Mouse (Mus musculus) kidney, adult 2 months (tissue): ENCODE data around the gene Peli2.

Source experiments
- CTCF ChIP-seq: fragments of 200-500 bp; conservative IDR thresholded peaks from 2 replicates; pipeline ENCODE4 v1.5.1; 2011; ENCODE audit warnings: low read depth, mild to moderate bottlenecking, control low read depth, low read length, moderate library complexity, mixed read lengths; ENCODE audit not compliant: insufficient read depth, insufficient read length
- POLR2A ChIP-seq: fragments of 200-500 bp; IDR thresholded peaks from one replicate; pipeline ENCODE4 v1.6.1; 2011; ENCODE audit warnings: low read depth, low read length, control low read depth

DNA sequence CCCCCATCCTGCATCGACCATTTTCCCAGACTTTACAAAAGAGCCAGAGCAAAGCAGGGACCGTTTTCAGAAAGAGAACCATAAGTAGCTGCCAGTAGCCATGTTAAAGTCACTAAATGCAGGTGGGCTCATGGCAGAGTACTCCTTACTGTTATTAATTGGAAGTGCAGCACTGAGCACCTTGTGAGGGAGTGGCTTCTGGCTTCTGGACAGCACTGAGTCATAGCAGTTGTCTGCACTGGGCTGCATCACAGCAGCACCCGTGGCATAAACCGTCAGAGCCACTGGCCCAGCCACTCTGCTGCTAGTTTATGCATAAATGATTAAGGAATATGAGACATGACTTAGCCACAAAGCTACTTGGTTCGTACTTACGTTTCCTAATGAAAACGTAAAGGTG, 120.7 kb downstream of the Peli2 start:
- TF ChIP-seq CTCF (no peak), POLR2A (no peak)
